Mouse (Mus musculus) v-Abl transformed pro-B cells (cell line): ENCODE results near the gene Ephb2.

Experiments
- in situ Hi-C, 2 experiments: fragments of 400-800 bp; cut with MboI; formaldehyde crosslinking; loops; one replicate each; pipeline ENCODE4 v1.15.1; 2025; ENCODE audit not compliant: unreplicated experiment in 2 of 2

Ephb2 gene

GRCm38 (mm10) chr4:136710345-136710744 lies 125.4 kb downstream of the Ephb2 start:
- in situ Hi-C loops = no loop called here

GRCm38 (mm10) chr4:136708956-136709355 lies 126.8 kb downstream of the Ephb2 start:
- in situ Hi-C loops = no loop called here

- in situ Hi-C loops = no loop called here
Measured at GRCm38 (mm10) chr4:136706696-136707095, 129.1 kb downstream of the Ephb2 start.

GRCm38 (mm10) chr4:136705091-136705490 lies 130.7 kb downstream of the Ephb2 start:
- in situ Hi-C loops = no loop called here

DNA sequence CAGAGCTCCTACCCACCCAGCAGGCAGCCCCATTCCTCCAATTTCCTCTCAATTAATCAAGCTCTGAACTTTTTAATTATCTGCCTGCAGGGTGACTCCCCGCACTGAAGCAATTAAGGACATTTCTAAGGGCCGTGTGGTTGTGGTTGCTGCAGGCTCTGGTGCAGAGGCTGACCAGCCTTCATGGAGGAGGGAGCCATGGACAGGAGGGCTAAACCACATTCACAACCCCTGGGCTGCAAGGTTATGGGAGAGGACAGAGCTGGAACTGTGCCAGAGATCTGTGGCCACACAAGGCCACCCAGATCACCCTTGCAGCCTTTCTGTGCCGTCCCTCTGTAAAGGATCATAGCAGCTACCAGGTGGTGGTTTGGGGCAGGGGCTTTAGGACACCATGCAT lies 131.2 kb downstream of the Ephb2 start:
- in situ Hi-C loops = no loop called here

DNA sequence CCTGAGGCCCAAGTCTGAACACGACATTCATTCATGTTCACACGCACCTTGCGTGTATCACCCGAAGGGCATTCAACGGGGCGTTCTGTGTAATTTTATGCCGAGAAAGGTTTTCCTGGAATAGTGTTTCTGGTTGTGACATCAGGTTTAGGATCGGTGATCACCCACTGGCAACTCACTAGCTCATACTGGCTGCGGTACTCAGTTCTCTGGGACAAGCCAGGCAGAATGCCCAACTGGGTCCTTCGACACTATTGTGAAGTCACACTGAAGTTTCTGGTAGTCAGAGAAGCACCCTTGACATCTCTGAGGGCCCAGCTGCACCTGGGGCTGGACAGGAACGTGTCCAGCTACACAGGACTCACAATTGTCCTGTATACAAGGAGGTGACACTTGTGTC lies 132.4 kb downstream of the Ephb2 start:
- in situ Hi-C loops = no loop called here

DNA sequence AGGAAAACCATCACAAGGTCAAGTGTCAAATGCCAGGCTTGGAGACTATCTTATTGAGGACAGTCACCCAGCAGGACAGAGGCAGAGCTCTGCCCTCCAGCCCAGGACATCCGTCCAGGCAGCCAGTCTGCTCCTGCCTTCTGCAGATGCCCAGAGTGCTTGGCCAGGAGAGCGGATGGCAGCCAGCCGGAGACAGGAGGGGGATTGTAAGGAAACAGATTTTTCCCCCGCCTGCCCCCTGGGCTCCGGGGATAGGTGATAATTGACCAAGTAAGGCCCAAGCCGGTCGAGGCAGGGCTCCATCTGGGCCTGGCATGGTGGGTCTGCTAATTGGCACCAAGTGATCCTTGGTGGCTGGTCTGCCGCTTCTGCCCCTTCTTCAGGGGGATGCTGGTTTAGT lies 133.3 kb downstream of the Ephb2 start:
- in situ Hi-C loops = no loop called here

GRCm38 (mm10) chr4:136701236-136701635 lies 134.6 kb downstream of the Ephb2 start:
- in situ Hi-C loops = no loop called here

- in situ Hi-C loops = loop anchor here in 1 of 2 experiments (25.0 kb wide), 1 partner anchor 588 kb away; the partner anchor contains the start of gene Wnt4
Measured at GRCm38 (mm10) chr4:136699084-136699450, 136.7 kb downstream of the Ephb2 start.

GRCm38 (mm10) chr4:136698404-136699083 lies 137.2 kb downstream of the Ephb2 start:
- in situ Hi-C loops = loop anchor here in 1 of 2 experiments (25.0 kb wide), 1 partner anchor 589 kb away; the partner anchor contains the start of gene Wnt4

GRCm38 (mm10) chr4:136697325-136697724 lies 138.5 kb downstream of the Ephb2 start:
- in situ Hi-C loops = loop anchor here in 1 of 2 experiments (25.0 kb wide), 1 partner anchor 590 kb away; the partner anchor contains the start of gene Wnt4

DNA sequence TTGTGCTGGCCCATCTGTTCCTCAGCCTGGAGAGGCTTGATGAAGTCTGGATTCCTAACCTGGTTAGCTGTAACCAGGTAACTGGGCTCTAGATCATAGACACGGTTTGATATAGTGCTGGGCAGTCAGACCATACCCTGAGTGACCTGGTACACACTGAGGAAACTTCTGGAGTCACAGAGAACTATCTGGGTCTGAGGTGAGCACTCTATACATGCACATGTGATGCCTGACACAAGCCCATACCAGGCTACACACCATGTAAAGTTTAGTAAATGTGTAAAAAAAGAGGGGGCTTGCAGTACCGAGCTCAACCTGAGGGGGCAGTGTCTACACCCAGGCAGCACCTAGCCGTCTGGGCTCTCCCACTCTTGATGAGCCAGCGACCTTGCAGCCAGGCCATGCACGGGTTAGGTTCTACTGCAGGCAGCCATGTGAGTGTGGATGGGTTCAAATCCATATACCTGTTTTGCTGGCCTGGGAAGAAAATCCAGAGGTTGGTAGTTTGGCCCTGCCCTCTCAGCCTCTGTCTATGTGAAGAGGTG lies 139.3 kb downstream of the Ephb2 start:
- in situ Hi-C loops = loop anchor here in 1 of 2 experiments (25.0 kb wide), 1 partner anchor 591 kb away; the partner anchor contains the start of gene Wnt4

- in situ Hi-C loops = loop anchor here in 1 of 2 experiments (25.0 kb wide), 1 partner anchor 592 kb away; the partner anchor contains the start of gene Wnt4
Measured at GRCm38 (mm10) chr4:136695696-136696095, 140.1 kb downstream of the Ephb2 start.

- in situ Hi-C loops = loop anchor here in 1 of 2 experiments (25.0 kb wide), 1 partner anchor 597 kb away; the partner anchor contains the start of gene Wnt4
Measured at GRCm38 (mm10) chr4:136690034-136690433, 145.8 kb downstream of the Ephb2 start.

DNA sequence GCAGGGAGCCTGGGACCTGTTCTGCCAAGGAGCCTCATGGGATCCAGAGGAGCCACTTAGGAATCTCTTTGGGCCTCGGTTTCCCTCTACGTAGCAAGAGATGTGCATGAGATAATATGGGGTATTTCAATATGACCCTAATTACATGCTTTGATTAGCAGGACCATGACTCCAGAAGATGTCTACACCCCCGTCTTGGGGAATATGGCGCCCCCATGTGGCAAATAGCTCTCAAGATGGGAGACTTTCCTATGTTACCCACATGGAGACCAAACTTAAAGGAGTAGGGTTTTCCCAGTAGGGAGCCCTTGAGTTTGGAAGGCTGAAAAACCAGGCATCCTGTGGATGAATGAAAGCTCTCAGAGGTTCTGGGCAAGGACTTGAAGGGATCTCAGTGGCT lies 147.7 kb downstream of the Ephb2 start:
- in situ Hi-C loops = loop anchor here in 1 of 2 experiments (25.0 kb wide), 1 partner anchor 599 kb away; the partner anchor contains the start of gene Wnt4

GRCm38 (mm10) chr4:136685431-136685869 lies 150.3 kb downstream of the Ephb2 start:
- in situ Hi-C loops = loop anchor here in 1 of 2 experiments (25.0 kb wide), 1 partner anchor 602 kb away; the partner anchor contains the start of gene Wnt4

- in situ Hi-C loops = loop anchor here in 1 of 2 experiments (25.0 kb wide), 1 partner anchor 603 kb away; the partner anchor contains the start of gene Wnt4
Measured at GRCm38 (mm10) chr4:136684485-136684884, 151.3 kb downstream of the Ephb2 start.

DNA sequence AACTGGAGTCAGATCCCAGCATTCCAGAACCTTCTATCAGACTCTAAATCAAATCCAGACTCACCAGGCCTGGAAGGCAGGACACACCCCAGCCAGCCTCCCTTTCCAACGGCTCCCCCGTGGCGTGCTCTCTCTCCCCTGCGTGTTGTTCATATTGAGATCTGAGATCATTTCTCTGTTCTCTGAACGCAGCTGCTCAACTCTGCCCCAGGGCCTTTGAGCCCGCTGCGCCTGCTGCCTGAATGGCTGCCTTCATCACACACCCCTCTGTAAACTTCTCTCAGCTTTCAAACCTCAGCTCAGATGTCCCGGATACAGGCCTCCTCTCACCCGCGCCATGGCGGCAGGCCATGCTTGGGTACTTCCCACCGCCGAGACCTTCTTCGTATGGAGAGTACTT lies 155.1 kb downstream of the Ephb2 start:
- in situ Hi-C loops = loop anchor here in 1 of 2 experiments (25.0 kb wide), 1 partner anchor 607 kb away; the partner anchor contains the start of gene Wnt4

DNA sequence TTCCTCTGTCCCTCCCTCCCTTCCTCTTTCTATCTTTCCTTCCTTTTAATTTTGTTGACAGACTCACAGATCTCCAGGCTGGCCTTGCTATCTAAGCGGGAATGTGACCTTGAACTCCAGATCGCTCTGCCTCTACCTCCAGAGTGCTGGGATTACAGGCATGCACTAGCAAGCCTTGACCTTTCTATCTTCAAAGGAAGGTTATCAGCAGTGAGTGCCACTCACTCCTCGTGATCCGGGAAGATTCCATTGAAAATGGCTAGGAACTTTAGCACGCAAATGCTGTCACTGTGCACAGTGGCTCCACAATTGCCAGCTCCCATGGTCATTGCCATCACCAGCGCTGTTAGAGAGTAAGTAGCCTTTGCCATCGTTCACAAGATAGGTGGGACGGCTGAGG lies 156.6 kb downstream of the Ephb2 start:
- in situ Hi-C loops = loop anchor here in 1 of 2 experiments (25.0 kb wide), 1 partner anchor 608 kb away; the partner anchor contains the start of gene Wnt4

DNA sequence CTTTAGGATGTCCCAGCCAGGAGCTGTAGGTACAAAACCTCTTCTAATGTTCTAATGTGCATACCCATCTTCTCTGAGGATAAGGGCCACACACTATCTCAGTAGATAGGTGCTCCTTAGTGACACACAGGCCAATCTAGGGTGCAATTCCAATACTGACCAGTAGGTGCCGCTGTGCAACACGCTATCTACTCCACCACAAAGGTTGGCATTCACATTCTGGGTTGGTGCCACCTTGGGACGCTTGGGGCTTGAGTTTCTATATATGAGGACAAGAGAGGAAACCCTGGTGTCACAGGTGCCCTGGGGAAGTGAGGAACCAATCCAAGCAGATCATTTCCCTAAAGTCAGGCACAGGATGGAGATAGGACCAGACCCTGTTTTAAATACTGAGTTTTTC lies 157.3 kb downstream of the Ephb2 start:
- in situ Hi-C loops = loop anchor here in 1 of 2 experiments (25.0 kb wide), 1 partner anchor 609 kb away; the partner anchor contains the start of gene Wnt4

GRCm38 (mm10) chr4:136675439-136675838 lies 160.3 kb downstream of the Ephb2 start:
- in situ Hi-C loops = loop anchor here in 1 of 2 experiments (25.0 kb wide), 1 partner anchor 612 kb away; the partner anchor contains the start of gene Wnt4
